14 mouse cellular contexts compared by ENCODE assay signal in genomic region chr11:97958641-97959299, GRCm38 (mm10). TPM values are rescaled to one million over a fixed set of nuclear protein-coding genes. Genes with fewer than 3 reads are reported as not detected.
A peak's percentile ranks its signal among the peaks of the same experiment; 100 is the strongest.
DNase-seq lines count a peak whose midpoint lies in the region; ATAC-seq lines count a peak whose summit lies in the region.
"Had no signal": no experiment of that assay in that cellular context is flagged by ENCODE, and none has a peak within 500 bp of the region (broad histone marks: within the 10 kb centered on the region; RNA-seq: fewer than 3 reads in every experiment).

No protein-coding gene starts in this region.

- H3K9me3 ChIP-seq in forebrain, embryonic 10.5 days, result no peaks in the 10 kb centered on the region
- H3K9me3 ChIP-seq in forebrain, embryonic 16.5 days (ENCODE audit: control insufficient read depth, low read length), result no peaks in the 10 kb centered on the region
- no peaks in the 10 kb centered on the region for H3K9me3 ChIP-seq in embryonic facial prominence, embryonic 13.5 days
- H3K9me3 ChIP-seq: kidney, embryonic 15.5 days had no signal

- peak overlapping the region; percentile 71 for H3K27ac ChIP-seq in forebrain, embryonic 10.5 days
- H3K27ac ChIP-seq in forebrain, embryonic 16.5 days (ENCODE audit: low read length), result no peak overlapping the region
- H3K27ac ChIP-seq in embryonic facial prominence, embryonic 13.5 days, result 0 out of 2 replicates have a peak overlapping the region, but pooled peaks have one; percentile 16
- H3K27ac ChIP-seq: kidney, embryonic 15.5 days had no signal

- DNase-seq in forebrain, embryonic 10.5 days (ENCODE audit: extremely low spot score, low spot score), result no peak
- DNase-seq in layer of hippocampus, adult 9-11 months, result peak; percentile 43
- DNase-seq in layer of hippocampus, adult 18-20 months (ENCODE audit: low spot score in 2 of 2), result no peak
- DNase-seq in ES-CJ7 (ENCODE audit: low read depth, low spot score), result peak; percentile 80
- DNase-seq in spleen, postnatal 4 days (ENCODE audit: low spot score in 2 of 2), result no peak
- no peak for DNase-seq in c-Kit-positive CD71-positive TER-119-positive erythroid progenitor cells, embryonic 14.5 days (ENCODE audit: low spot score)
- DNase-seq: adrenal gland, postnatal 36 days; heart, adult 11 months; liver; right cerebral cortex, postnatal 14 days had no signal

- no peak overlapping the region for H3K9ac ChIP-seq in forebrain, embryonic 16.5 days (replicated peaks; ENCODE audit: low read depth, low read length)
- H3K9ac ChIP-seq in embryonic facial prominence, embryonic 13.5 days, result no peak overlapping the region
- H3K9ac ChIP-seq: kidney, embryonic 15.5 days; lung, embryonic 14.5 days had no signal

- no peak overlapping the region for H3K4me3 ChIP-seq in forebrain, embryonic 10.5 days
- no peak overlapping the region for H3K4me3 ChIP-seq in forebrain, embryonic 16.5 days (replicated peaks; ENCODE audit: low read length)
- no peak overlapping the region for H3K4me3 ChIP-seq in embryonic facial prominence, embryonic 13.5 days
- H3K4me3 ChIP-seq: kidney, embryonic 15.5 days had no signal

- H3K36me3 ChIP-seq in forebrain, embryonic 10.5 days (replicated peaks), result no peaks in the 10 kb centered on the region
- H3K36me3 ChIP-seq in forebrain, embryonic 16.5 days (ENCODE audit: control insufficient read depth, insufficient read depth), result no peaks in the 10 kb centered on the region
- H3K36me3 ChIP-seq in embryonic facial prominence, embryonic 13.5 days, result no peaks in the 10 kb centered on the region
- H3K36me3 ChIP-seq: kidney, embryonic 15.5 days had no signal

- no peak overlapping the region for H3K4me2 ChIP-seq in forebrain, embryonic 16.5 days (ENCODE audit: low read length)
- H3K4me2 ChIP-seq in embryonic facial prominence, embryonic 13.5 days, result no peak overlapping the region
- H3K4me2 ChIP-seq: kidney, embryonic 15.5 days; lung, embryonic 14.5 days had no signal

- WGBS in forebrain, embryonic 10.5 days, result 84% methylated on average over 7 of the region's 7 CpGs
- WGBS in forebrain, embryonic 16.5 days, result 85% methylated on average over 7 of the region's 7 CpGs
- WGBS in embryonic facial prominence, embryonic 13.5 days, result 71% methylated on average over 7 of the region's 7 CpGs

- no peak for ATAC-seq in forebrain, embryonic 16.5 days
- no peak for ATAC-seq in embryonic facial prominence, embryonic 13.5 days (ENCODE audit: insufficient number of reproducible peaks, insufficient read depth, low FRiP score, low TSS enrichment, low read depth)

- peaks cover 30% of the 10 kb centered on the region for H3K4me1 ChIP-seq in forebrain, embryonic 10.5 days
- H3K4me1 ChIP-seq in forebrain, embryonic 16.5 days (replicated peaks; ENCODE audit: control insufficient read depth, insufficient read depth, low read length), result peaks cover 4% of the 10 kb centered on the region
- peaks cover 9% of the 10 kb centered on the region; the same call in 1 of the 2 replicates for H3K4me1 ChIP-seq in embryonic facial prominence, embryonic 13.5 days

- H3K27me3 ChIP-seq in forebrain, embryonic 10.5 days (ENCODE audit: poor library complexity, severe bottlenecking), result no peaks in the 10 kb centered on the region
- H3K27me3 ChIP-seq in forebrain, embryonic 16.5 days (replicated peaks; ENCODE audit: control insufficient read depth, insufficient read depth, low read length), result no peaks in the 10 kb centered on the region
- H3K27me3 ChIP-seq in embryonic facial prominence, embryonic 13.5 days, result no peaks in the 10 kb centered on the region
- H3K27me3 ChIP-seq: kidney, embryonic 15.5 days had no signal

RNA-seq across cellular contexts. Expression of gene Plxdc1, which starts 27.5 kb away (rescaled TPM):
- 0.11 and 0.16 TPM in 2 replicates for polyA plus RNA-seq in forebrain, embryonic 10.5 days (2016; fragmentation: Nextera tagmentation; extraction: Ambion mirVana)
- polyA plus RNA-seq in forebrain, embryonic 16.5 days (2015; fragmentation: Nextera tagmentation; extraction: Ambion mirVana), result 0.72 and 0.96 TPM in 2 replicates
- total RNA-seq in layer of hippocampus, adult 18-20 months (2021), result 10 to 100 TPM; 10.3 to 14.4 TPM
- polyA plus RNA-seq in embryonic facial prominence, embryonic 13.5 days (2015; fragmentation: Nextera tagmentation; extraction: Ambion mirVana), result 0.18 and 0.34 TPM in 2 replicates

RNA-seq across cellular contexts. Expression of gene Arl5c, which starts 37.2 kb away (rescaled TPM):
- polyA plus RNA-seq in forebrain, embryonic 10.5 days (2016; fragmentation: Nextera tagmentation; extraction: Ambion mirVana), result 15.2 and 17.6 TPM in 2 replicates
- polyA plus RNA-seq in forebrain, embryonic 16.5 days (2015; fragmentation: Nextera tagmentation; extraction: Ambion mirVana), result 4.6 and 6.4 TPM in 2 replicates
- under 1 TPM; 0.76 to 0.94 TPM for total RNA-seq in layer of hippocampus, adult 18-20 months (2021)
- polyA plus RNA-seq in embryonic facial prominence, embryonic 13.5 days (2015; fragmentation: Nextera tagmentation; extraction: Ambion mirVana), result 9.6 and 14.7 TPM in 2 replicates

Comparison
In these comparisons a context has a peak if more than half of its experiments do, and no peak if none do; other contexts are left out.
1. DNase-seq: peak in layer of hippocampus, adult 9-11 months (single experiment) and ES-CJ7 (single experiment); none in forebrain, embryonic 10.5 days (single experiment), layer of hippocampus, adult 18-20 months (0 of 2), spleen, postnatal 4 days (0 of 2) and c-Kit-positive CD71-positive TER-119-positive erythroid progenitor cells, embryonic 14.5 days (single experiment).